Mouse (Mus musculus): Measurements from ENCODE around the gene Lbhd2. TPM values are rescaled to one million over a fixed set of nuclear protein-coding genes. Genes with fewer than 3 reads are reported as not detected.

Gene Lbhd2
- polyA plus RNA-seq, 1 experiment, result not detected

GRCm38 (mm10) chr12:111436170-111436569 lies 29.6 kb downstream of the Lbhd2 start:
- no peak for TF ChIP-seq GATA1 (IDR thresholded peaks at IDR 0.05; ENCODE audit: low read length)

GRCm38 (mm10) chr12:111436640-111437039 lies 30.0 kb downstream of the Lbhd2 start:
- no peak for TF ChIP-seq GATA1 (IDR thresholded peaks at IDR 0.05; ENCODE audit: low read length)

GRCm38 (mm10) chr12:111437222-111437900 lies 30.8 kb downstream of the Lbhd2 start:
- TF ChIP-seq GATA1 (IDR thresholded peaks at IDR 0.05; ENCODE audit: low read length), result no peak

- no peak for TF ChIP-seq GATA1 (IDR thresholded peaks at IDR 0.05; ENCODE audit: low read length)
Observed at GRCm38 (mm10) chr12:111438850-111439249, 32.2 kb downstream of the Lbhd2 start.

GRCm38 (mm10) chr12:111440701-111441373 lies 34.2 kb downstream of the Lbhd2 start:
- no peak for TF ChIP-seq GATA1 (IDR thresholded peaks at IDR 0.05; ENCODE audit: low read length)

- TF ChIP-seq GATA1 (IDR thresholded peaks at IDR 0.05; ENCODE audit: low read length), result no peak
Observed at GRCm38 (mm10) chr12:111441523-111441922, 34.9 kb downstream of the Lbhd2 start.

- no peak for TF ChIP-seq GATA1 (IDR thresholded peaks at IDR 0.05; ENCODE audit: low read length)
Observed at GRCm38 (mm10) chr12:111442309-111443010, 35.9 kb downstream of the Lbhd2 start, which contains the start of gene Tnfaip2. TSS of gene Tnfaip2 (plus strand) at chr12:111442469.

- TF ChIP-seq GATA1 (IDR thresholded peaks at IDR 0.05; ENCODE audit: low read length), result peak; percentile 85
Observed at GRCm38 (mm10) chr12:111443011-111443870, 36.6 kb downstream of the Lbhd2 start.

GRCm38 (mm10) chr12:111443921-111444831 lies 37.6 kb downstream of the Lbhd2 start:
- TF ChIP-seq GATA1 (IDR thresholded peaks at IDR 0.05; ENCODE audit: low read length), result no peak

GRCm38 (mm10) chr12:111445161-111445889 lies 38.7 kb downstream of the Lbhd2 start:
- no peak for TF ChIP-seq GATA1 (IDR thresholded peaks at IDR 0.05; ENCODE audit: low read length)

- TF ChIP-seq GATA1 (IDR thresholded peaks at IDR 0.05; ENCODE audit: low read length), result no peak
Observed at GRCm38 (mm10) chr12:111445890-111446613, 39.4 kb downstream of the Lbhd2 start.

GRCm38 (mm10) chr12:111446745-111447144 lies 40.1 kb downstream of the Lbhd2 start:
- no peak for TF ChIP-seq GATA1 (IDR thresholded peaks at IDR 0.05; ENCODE audit: low read length)

- no peak for TF ChIP-seq GATA1 (IDR thresholded peaks at IDR 0.05; ENCODE audit: low read length)
Observed at GRCm38 (mm10) chr12:111447350-111447749, 40.7 kb downstream of the Lbhd2 start.
